Mouse (Mus musculus): Measurements from ENCODE around the gene Crnkl1. TPM values are rescaled to one million over a fixed set of nuclear protein-coding genes. Genes with fewer than 3 reads are reported as not detected.

Crnkl1 gene
- total RNA-seq, 4 experiments from 2014 or later, result 18.5 to 22.1 (median 20.4) TPM

GRCm38 (mm10) chr2:145874879-145875482 is 59.8 kb downstream of the Crnkl1 start:
- no peak for DNase-seq (ENCODE audit: low spot score in 2 of 2)

GRCm38 (mm10) chr2:145873953-145874352 is 60.9 kb downstream of the Crnkl1 start:
- no peak for DNase-seq (ENCODE audit: low spot score in 2 of 2)

GRCm38 (mm10) chr2:145872099-145872498 is 62.7 kb downstream of the Crnkl1 start:
- DNase-seq (ENCODE audit: low spot score in 2 of 2), result no peak

- no peak for DNase-seq (ENCODE audit: low spot score in 2 of 2)
Measured at GRCm38 (mm10) chr2:145871308-145871707, 63.5 kb downstream of the Crnkl1 start.

Small RNA genes lying within 50 kb of the gene (microRNA-seq; reads per million reads assigned to microRNA genes)
- 0 reads per million in 2 experiments for gene Gm25026

Other genes starting within 250 kb of the Crnkl1 start
- 10 to 100 TPM; 70.6 to 78.4 (median 73.6) TPM for gene Naa20, start 32.9 kb downstream of the Crnkl1 start, total RNA-seq (2022)
- 1 to 10 TPM; 3.1 to 4.0 (median 3.6) TPM for gene Cfap61, start 230 bp downstream of the Crnkl1 start, total RNA-seq (2022)